Mouse (Mus musculus) heart, postnatal 10 days (tissue): ENCODE results near the gene Clic5. TPM values are rescaled to one million over a fixed set of nuclear protein-coding genes. Genes with fewer than 3 reads are reported as not detected.

Source experiments
- DNase-seq, 2 experiments: peaks; one replicate each; pipeline ENCODE4 v3.0.0; 2021
- intact Hi-C: fragments of 180-260 bp; cut with DNase I; formaldehyde crosslinking; loops from one replicate; pipeline ENCODE4 v1.15.1; 2025
- total RNA-seq, 2 experiments: library from RNA; stranded (reverse); gene quantifications; 2 replicates each; pipeline ENCODE4 v1.2.3; 2021

Gene Clic5
- total RNA-seq, 2 experiments from 2014 or later: 101 to 104 TPM

GRCm38 (mm10) chr17:44189696-44190095 is 1.3 kb downstream of the Clic5 start:
- intact Hi-C loops: loop anchor here (1.0 to 2.0 kb wide), 3 partner anchors 21 to 67 kb away; no protein-coding TSS in a partner anchor
- peak; percentile 58 to 63 for DNase-seq

- no peak for DNase-seq
- intact Hi-C loops: no loop called here
Measured at GRCm38 (mm10) chr17:44190246-44190645, 1.9 kb downstream of the Clic5 start.

GRCm38 (mm10) chr17:44192981-44193380 is 4.6 kb downstream of the Clic5 start:
- peak; percentile 47 to 63 for DNase-seq
- intact Hi-C loops: loop anchor here (2.0 kb wide), 1 partner anchor 38 kb away; no protein-coding TSS in a partner anchor

- DNase-seq: no peak
- intact Hi-C loops: no loop called here
Measured at GRCm38 (mm10) chr17:44199158-44199557, 10.8 kb downstream of the Clic5 start.

GRCm38 (mm10) chr17:44202952-44203351 is 14.6 kb downstream of the Clic5 start:
- DNase-seq: no peak
- intact Hi-C loops: no loop called here

- intact Hi-C loops: no loop called here
- DNase-seq: no peak
Measured at GRCm38 (mm10) chr17:44204787-44205186, 16.4 kb downstream of the Clic5 start.

GRCm38 (mm10) chr17:44205562-44205961 is 17.2 kb downstream of the Clic5 start:
- intact Hi-C loops: no loop called here
- no peak for DNase-seq

GRCm38 (mm10) chr17:44208900-44209299 is 20.5 kb downstream of the Clic5 start:
- DNase-seq: no peak
- intact Hi-C loops: no loop called here

GRCm38 (mm10) chr17:44212960-44213619 is 24.7 kb downstream of the Clic5 start:
- DNase-seq: no peak
- intact Hi-C loops: no loop called here

GRCm38 (mm10) chr17:44215196-44215799 is 26.9 kb downstream of the Clic5 start:
- intact Hi-C loops: no loop called here
- no peak for DNase-seq

GRCm38 (mm10) chr17:44217185-44217584 is 28.8 kb downstream of the Clic5 start:
- DNase-seq: no peak
- intact Hi-C loops: no loop called here

- intact Hi-C loops: no loop called here
- no peak for DNase-seq
Measured at GRCm38 (mm10) chr17:44219943-44220342, 31.6 kb downstream of the Clic5 start.

GRCm38 (mm10) chr17:44228428-44228827 is 40.0 kb downstream of the Clic5 start:
- intact Hi-C loops: no loop called here
- no peak for DNase-seq

- DNase-seq: peak; percentile 56 to 64
- intact Hi-C loops: loop anchor here (2.0 kb wide), 1 partner anchor 37 kb away; no protein-coding TSS in a partner anchor
Measured at GRCm38 (mm10) chr17:44230083-44230482, 41.7 kb downstream of the Clic5 start.

GRCm38 (mm10) chr17:44239030-44239721 is 50.8 kb downstream of the Clic5 start:
- intact Hi-C loops: no loop called here
- peak; percentile 62 to 64 for DNase-seq

GRCm38 (mm10) chr17:44240742-44241141 is 52.4 kb downstream of the Clic5 start:
- intact Hi-C loops: no loop called here
- no peak for DNase-seq

- intact Hi-C loops: no loop called here
- DNase-seq: no peak
Measured at GRCm38 (mm10) chr17:44244096-44244495, 55.7 kb downstream of the Clic5 start.

- intact Hi-C loops: no loop called here
- DNase-seq: no peak
Measured at GRCm38 (mm10) chr17:44244625-44245024, 56.2 kb downstream of the Clic5 start.

- intact Hi-C loops: no loop called here
- DNase-seq: no peak
Measured at GRCm38 (mm10) chr17:44246153-44246700, 57.8 kb downstream of the Clic5 start.

- no peak for DNase-seq
- intact Hi-C loops: no loop called here
Measured at GRCm38 (mm10) chr17:44249544-44249943, 61.2 kb downstream of the Clic5 start.

GRCm38 (mm10) chr17:44252653-44253052 is 64.3 kb downstream of the Clic5 start:
- no peak for DNase-seq
- intact Hi-C loops: no loop called here
